Mouse (Mus musculus) 416B (cell line): ENCODE data around the gene Tyrobp.
A peak's percentile ranks its signal among the peaks of the same experiment; 100 is the strongest.

ENCODE experiments used
- DNase-seq: peaks from one replicate; pipeline ENCODE4 v3.0.0; 2011; ENCODE audit warnings: low read depth

Gene Tyrobp

DNA sequence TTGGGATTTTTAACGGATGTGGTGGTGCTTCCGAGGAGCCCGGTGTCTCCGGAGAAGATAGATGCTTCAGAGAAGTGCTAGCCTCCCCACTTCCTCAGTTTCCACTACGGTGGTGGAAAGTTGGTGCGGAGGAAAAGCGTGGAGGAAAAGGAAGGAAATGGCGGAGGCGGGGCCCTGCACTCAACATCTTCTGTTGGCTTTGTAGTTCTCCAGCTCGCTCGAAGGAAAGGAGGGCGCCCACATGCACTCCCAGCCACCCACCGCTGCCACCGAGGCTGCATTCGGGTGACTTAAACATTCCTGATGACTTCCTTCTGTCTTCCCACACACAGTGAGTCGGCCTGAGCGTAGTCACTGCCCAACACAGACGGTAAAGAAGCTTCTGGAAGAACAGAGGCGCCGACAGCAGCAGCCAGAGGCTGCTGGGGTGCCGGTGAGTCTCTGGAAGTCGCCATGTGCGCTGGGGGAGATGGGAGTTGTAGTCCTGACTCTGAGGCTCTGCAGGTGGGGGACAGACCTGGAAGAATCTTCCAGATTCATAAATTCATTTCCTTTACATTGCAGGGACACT is 9.6 kb downstream of the Tyrobp start:
- DNase-seq, result peak; percentile 43

- peak; percentile 10 for DNase-seq
Measured at GRCm38 (mm10) chr7:30429327-30429726, 15.8 kb downstream of the Tyrobp start.

DNA sequence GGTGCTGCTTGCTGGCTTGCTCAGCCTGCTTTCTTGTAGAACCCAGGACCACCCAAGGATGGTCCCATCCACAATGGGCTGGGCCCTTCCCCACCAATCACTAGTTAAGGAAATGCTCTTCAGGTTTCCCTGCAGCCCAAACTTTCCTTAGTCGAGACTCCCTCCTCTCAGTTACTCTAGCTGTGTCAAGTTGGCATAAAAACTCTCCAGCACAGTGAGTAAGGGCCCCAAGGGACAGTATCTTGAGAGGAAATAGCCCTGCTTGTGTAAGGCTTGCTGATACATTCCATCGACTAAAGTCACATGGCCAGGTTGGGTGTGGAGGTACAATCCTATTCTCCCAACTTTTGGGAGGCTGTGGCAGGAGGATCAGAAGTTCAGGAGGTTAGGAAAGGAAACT is 16.6 kb downstream of the Tyrobp start:
- no peak for DNase-seq

DNA sequence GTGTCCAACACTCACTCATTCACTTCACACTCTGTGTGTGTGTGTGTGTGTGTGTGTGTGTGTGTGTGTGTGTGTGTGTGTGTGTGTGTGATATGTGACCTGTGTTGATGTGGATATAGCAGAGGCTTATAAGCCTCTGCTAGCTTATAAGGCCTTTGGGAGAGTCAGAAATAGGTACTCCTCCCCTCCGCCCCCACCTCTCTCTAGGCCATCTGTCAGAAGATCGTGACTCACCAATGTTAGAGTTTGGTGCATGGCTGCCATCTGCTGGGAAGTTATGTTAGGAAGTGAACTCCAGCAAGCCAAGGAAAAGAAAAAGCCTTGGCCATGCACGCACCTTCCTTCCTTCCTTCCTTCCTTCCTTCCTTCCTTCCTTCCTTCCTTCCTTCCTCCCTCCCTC is 18.2 kb downstream of the Tyrobp start:
- DNase-seq, result peak; percentile 80

DNA sequence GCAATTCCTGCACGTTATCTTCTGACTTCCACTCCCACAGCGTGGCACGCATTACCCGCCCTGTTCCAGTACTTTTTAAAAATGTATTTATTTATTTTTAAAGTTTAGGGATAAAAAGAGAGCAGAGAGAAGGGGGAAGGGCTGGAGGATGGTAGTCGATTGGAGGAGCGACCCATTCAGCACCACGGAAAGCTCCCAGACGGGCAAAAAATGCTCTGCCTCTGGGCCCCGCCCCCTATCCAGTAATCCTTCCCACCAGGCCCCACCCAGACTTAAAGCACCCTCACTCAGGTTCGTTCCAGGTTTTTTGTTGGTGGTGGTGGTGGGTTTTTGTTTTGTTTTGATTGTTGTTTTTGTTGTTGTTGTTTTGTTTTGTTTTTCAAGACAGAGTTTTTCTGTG is 20.7 kb downstream of the Tyrobp start:
- peak; percentile 59 for DNase-seq

DNA sequence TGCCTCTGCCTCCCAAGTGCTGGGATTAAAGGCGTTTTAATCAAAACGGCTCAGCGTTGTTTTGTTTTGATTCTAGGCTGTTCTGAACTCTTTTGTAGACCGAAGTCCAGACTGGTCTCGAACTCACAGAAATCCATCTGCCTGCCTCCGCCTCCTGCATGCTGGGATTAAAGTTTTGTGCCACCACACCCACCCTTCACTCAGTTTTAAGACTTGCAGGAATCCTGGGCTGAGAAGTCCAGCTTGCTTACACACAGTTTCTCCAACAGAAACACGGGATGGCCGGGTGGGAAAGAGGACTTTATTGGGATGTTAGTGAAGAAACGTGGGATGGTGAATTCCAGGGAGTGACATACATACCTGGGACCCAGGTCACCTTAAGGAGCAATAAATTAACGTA is 21.1 kb downstream of the Tyrobp start:
- no peak for DNase-seq

- DNase-seq, result no peak
Measured at GRCm38 (mm10) chr7:30435156-30435555, 21.6 kb downstream of the Tyrobp start.

DNA sequence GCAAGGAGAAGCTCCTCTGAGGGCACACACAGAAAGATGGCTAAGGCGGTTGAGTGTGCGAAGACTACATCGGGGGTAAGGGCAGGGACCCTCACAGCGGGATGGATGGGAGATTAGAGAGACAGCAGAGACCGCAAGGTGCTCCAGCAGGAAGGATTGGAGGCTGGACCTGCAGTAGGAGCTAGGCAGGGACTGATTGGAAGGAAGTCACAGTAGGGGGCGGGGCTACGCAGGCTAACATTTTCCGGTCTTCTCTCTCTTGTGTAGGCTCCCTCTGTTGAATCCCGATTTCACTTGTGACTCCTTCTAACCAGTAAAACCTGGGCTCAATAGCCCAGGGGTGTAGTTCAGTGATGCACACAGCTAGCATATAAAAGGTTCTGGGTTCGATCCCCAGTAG is 23.3 kb downstream of the Tyrobp start:
- DNase-seq, result peak; percentile 12

GRCm38 (mm10) chr7:30439734-30440133 is 26.2 kb downstream of the Tyrobp start:
- DNase-seq, result no peak

- DNase-seq, result peak; percentile 44
Measured at GRCm38 (mm10) chr7:30440697-30441096, 27.1 kb downstream of the Tyrobp start.

GRCm38 (mm10) chr7:30443696-30444095 is 30.1 kb downstream of the Tyrobp start:
- no peak for DNase-seq

DNA sequence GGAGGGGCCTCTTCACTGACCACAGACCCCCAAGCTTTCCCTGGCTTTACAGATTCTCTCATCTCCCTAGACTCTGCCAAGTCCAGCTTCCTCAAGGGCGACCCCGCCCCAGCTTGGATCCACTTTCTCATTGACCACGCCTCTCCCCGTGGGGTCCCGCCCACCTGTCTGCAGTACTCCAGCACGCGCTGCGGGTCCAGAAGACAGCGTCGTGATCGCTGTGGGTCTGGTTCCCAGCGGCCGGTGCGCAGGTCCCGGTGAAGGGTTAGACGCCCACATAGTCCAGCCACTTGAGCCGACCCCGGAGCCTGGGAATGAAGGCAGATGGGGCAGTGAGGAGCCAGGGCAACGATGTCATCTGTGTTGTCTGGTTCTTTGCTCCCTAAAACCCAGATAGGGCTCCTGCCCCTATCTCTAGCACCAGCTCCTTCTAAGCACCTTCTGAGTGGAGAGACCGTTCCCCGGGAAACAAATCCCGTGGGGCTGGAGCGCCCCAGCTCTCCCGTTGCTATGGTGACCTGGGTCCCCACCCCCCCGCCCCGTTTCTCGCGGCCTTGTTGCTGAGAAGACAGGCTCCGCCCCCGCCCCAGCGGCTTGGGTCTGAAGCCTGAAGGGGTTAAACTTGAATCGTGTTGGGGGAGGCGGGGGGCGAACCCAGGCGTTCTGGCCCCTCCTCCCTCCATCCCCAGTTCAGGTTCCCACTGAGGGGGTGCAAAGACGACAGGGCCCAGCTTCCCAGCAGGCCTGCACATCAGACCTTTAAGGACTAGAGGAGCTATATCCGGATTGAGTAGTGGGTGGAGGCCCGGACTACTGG is 30.8 kb downstream of the Tyrobp start:
- DNase-seq, result no peak

DNA sequence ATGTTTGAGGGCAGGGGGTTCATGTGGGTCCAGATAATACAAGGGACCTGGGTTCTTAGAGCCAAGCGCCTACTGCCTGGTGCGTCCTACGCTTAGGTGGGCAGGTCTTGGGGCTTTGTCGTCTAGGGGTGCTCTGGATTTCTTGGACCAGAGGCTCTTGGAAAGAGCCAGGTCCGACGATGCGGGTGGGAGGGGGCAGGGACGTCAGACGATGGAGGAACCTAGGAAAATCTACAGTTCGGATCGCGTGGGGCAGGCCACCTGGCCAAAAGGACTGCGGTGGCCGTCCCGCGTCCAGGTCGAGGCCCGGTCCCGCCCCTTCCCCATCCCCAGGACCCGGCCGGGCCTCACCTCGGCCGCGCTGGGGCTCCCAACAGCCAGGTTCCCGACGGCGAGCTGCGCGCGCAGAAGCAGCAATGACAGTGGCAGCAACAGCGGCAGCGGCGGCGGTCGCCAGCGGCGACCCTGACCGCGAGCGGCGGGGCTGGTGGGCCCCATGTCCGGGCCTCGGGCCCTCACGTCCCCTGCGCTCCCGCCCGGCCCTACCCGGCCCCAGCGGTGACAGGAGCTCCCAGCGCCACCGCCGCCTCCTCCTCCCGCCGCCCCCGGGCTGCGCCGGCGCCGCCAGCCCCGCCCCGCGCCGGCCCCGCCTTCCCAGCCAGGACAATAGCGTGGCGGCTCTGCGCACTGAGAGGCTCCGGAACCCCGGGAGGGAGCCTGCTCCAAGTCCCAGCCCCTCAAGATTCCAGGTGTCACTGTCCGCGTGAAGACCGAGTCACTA is 31.6 kb downstream of the Tyrobp start, which contains the start of gene Aplp1:
TSS of gene Aplp1 (minus strand) at position 565 of the 781 bp plus-strand sequence.
- no peak for DNase-seq

- DNase-seq, result no peak
Measured at GRCm38 (mm10) chr7:30450241-30450640, 36.7 kb downstream of the Tyrobp start.

- no peak for DNase-seq
Measured at GRCm38 (mm10) chr7:30453327-30453726, 39.8 kb downstream of the Tyrobp start.

- peak; percentile 76 for DNase-seq
Measured at GRCm38 (mm10) chr7:30453766-30454165, 40.2 kb downstream of the Tyrobp start.

DNA sequence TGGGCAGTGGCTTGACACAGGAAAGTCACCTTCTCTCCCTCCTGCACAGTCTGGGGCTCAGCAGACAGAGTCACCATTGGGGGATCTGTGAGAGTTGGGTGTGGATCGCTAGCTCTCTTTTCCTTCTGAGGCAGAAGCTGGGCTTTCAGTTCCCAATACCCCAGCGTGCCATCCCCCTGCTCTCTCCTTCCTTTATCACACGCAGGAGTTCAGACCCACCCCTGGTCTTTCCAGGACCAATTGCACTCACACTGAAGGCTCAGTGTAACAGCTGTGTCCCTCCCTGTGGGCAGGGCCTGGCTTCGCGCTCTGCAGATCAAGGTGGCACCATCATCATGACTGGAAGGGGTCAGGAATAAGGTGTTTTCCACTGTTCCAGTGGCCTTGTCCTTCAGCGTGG is 40.7 kb downstream of the Tyrobp start:
- peak; percentile 33 for DNase-seq

DNA sequence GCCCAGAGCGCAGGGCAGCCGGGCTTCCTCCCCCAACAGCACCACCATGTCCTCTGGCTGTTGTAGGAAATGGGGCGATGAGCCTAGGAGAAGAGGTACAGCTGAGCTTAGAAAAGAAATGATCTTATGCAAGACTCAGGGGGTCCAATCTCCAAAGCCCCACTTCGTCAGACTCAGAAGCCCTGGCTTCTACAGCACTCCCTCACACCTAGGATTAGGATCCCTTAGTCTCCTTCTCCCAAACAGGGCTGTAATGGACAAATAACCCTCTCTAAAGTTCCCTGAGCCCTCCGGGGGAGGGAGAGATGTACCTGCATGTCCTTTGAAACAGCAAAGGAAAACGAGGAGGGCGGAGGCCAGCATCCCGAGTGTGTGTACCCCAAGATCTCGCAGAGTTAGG is 42.9 kb downstream of the Tyrobp start:
- no peak for DNase-seq

GRCm38 (mm10) chr7:30456911-30457628 is 43.5 kb downstream of the Tyrobp start:
- no peak for DNase-seq

DNA sequence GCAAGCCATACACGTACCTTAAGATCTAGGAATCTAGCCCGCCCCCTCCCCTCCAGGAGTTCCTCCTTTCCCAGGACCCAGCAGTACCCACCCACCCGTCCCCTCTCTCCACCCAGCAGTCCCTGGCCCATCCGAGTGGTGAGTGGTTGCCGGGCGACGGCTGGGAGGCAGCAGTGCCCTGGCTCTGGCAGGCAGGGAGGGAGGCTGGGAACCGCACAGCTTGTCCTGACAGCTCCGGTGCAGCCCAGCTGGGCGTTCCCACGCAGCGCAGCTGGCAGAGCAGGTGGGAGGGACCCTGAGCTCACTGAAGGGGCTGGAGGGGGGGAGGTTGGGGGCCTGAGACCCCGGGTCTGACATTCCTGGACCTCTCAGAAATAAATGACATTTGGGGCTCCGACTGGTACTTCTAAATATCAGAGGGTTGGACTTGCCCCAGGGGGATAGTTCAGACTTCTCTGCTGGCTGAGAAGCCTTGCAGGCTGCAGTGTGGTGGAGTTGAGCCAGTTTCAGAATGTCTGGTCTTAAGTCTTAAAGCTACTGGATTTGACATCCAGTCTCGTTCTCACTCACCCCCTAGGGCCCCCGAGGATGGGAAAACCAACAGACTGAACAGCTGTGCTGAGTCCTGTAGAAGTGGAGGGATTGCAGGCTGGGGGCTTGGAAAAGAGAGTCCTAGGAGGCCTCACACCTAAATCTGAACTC is 44.2 kb downstream of the Tyrobp start, which contains the start of the genes Kirrel2 and Nphs1:
TSS of gene Kirrel2 (minus strand) at position 62 of the 702 bp plus-strand sequence.
TSS of gene Nphs1 (plus strand) at position 687 of the 702 bp plus-strand sequence.
- DNase-seq, result no peak

DNA sequence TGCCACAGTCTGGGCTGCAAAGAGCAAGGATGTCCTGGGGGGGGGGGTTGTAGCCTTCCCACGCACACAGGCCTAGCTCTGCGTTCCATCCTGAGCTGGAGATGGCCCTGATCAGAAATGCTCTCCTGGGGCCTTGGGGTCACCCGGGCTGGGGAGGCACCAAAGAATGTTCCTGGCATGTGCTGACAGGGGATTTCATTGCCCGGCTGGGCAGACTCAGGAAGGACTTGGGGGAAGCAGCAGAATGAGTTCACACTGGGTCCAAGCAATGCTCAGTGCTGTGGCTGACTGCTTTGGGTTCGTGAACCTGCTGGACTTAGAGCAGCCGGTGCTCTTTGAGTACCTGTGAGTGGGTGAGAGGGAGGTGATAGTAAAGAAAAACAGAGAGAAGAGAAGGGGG is 45.9 kb downstream of the Tyrobp start:
- no peak for DNase-seq
